In the genomic region with DNA sequence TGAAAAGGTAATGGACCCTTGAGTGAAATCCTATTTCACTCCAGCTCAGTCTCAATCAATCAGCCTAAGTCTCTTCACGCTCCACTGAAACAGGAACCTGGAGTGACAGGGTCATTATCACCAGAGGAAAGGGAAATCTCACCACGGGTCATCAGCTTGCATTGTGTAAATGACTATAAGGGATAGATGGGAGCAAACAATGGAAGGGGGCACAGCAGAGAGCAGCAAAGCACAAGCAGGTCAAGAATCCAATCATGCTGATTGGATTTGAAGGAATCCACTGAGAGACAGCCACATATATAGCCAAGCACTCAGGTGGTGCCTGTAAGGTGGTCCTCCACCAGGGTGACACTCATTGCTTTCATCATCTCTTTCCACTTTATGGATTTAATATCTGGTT, we compare ENCODE assay signal across 19 mouse cellular contexts. TPM values are rescaled to one million over a fixed set of nuclear protein-coding genes. Genes with fewer than 3 reads are reported as not detected.
DNase-seq lines count a peak whose midpoint lies in the region; ATAC-seq lines count a peak whose summit lies in the region.
"Had no signal": no experiment of that assay in that cellular context is flagged by ENCODE, and none has a peak within 500 bp of the region (broad histone marks: within the 10 kb centered on the region; RNA-seq: fewer than 3 reads in every experiment).

No protein-coding gene starts in this region.

- no peaks in the 10 kb centered on the region for H3K9me3 ChIP-seq in forebrain, embryonic 12.5 days
- H3K9me3 ChIP-seq in forebrain, embryonic 14.5 days (replicated peaks; ENCODE audit: control insufficient read depth, low read length): no peaks in the 10 kb centered on the region
- no peaks in the 10 kb centered on the region for H3K9me3 ChIP-seq in midbrain, embryonic 11.5 days (ENCODE audit: control insufficient read depth, low read length)
- no peaks in the 10 kb centered on the region for H3K9me3 ChIP-seq in midbrain, embryonic 15.5 days
- no peaks in the 10 kb centered on the region for H3K9me3 ChIP-seq in embryonic facial prominence, embryonic 12.5 days
- H3K9me3 ChIP-seq in liver, embryonic 12.5 days (replicated peaks): no peaks in the 10 kb centered on the region
- H3K9me3 ChIP-seq in intestine, embryonic 16.5 days (ENCODE audit: control insufficient read depth, low read length): no peaks in the 10 kb centered on the region
- H3K9me3 ChIP-seq: intestine, embryonic 15.5 days; kidney, embryonic 15.5 days had no signal

- WGBS in forebrain, embryonic 12.5 days: 10% methylated on average over 2 of the region's 2 CpGs
- WGBS in forebrain, embryonic 14.5 days: 10% methylated on average over 2 of the region's 2 CpGs
- WGBS in midbrain, embryonic 11.5 days: 2% methylated on average over 2 of the region's 2 CpGs
- 8% methylated on average over 2 of the region's 2 CpGs for WGBS in midbrain, embryonic 15.5 days
- WGBS in embryonic facial prominence, embryonic 12.5 days: 45% methylated on average over 2 of the region's 2 CpGs
- WGBS in liver, embryonic 12.5 days (ENCODE audit: insufficient replicate concordance): 22% methylated on average over 2 of the region's 2 CpGs
- WGBS in intestine, embryonic 16.5 days: 40% methylated on average over 2 of the region's 2 CpGs

- 0 out of 2 replicates have a peak, but pooled peaks cover 3% of the 10 kb centered on the region for H3K27me3 ChIP-seq in forebrain, embryonic 12.5 days
- no peaks in the 10 kb centered on the region for H3K27me3 ChIP-seq in forebrain, embryonic 14.5 days (replicated peaks; ENCODE audit: control insufficient read depth, insufficient read depth, low read length)
- no peaks in the 10 kb centered on the region for H3K27me3 ChIP-seq in midbrain, embryonic 11.5 days (ENCODE audit: control insufficient read depth, insufficient read depth, low read length)
- no peaks in the 10 kb centered on the region for H3K27me3 ChIP-seq in midbrain, embryonic 15.5 days (replicated peaks)
- H3K27me3 ChIP-seq in embryonic facial prominence, embryonic 12.5 days: no peaks in the 10 kb centered on the region
- H3K27me3 ChIP-seq in liver, embryonic 12.5 days (replicated peaks): 0 out of 2 replicates have a peak, but pooled peaks cover 4% of the 10 kb centered on the region
- H3K27me3 ChIP-seq in intestine, embryonic 16.5 days (replicated peaks; ENCODE audit: control insufficient read depth, insufficient read depth, low read length): no peaks in the 10 kb centered on the region
- H3K27me3 ChIP-seq: intestine, embryonic 15.5 days; kidney, embryonic 15.5 days had no signal

- H3K4me1 ChIP-seq in forebrain, embryonic 12.5 days: peaks cover 26% of the 10 kb centered on the region
- peaks cover 5% of the 10 kb centered on the region; the same call in 1 of the 2 replicates for H3K4me1 ChIP-seq in forebrain, embryonic 14.5 days (ENCODE audit: control insufficient read depth, insufficient read depth, low read length)
- H3K4me1 ChIP-seq in midbrain, embryonic 11.5 days (ENCODE audit: control insufficient read depth, insufficient read depth, low read length): peaks cover 20% of the 10 kb centered on the region
- 0 out of 2 replicates have a peak, but pooled peaks cover 5% of the 10 kb centered on the region for H3K4me1 ChIP-seq in midbrain, embryonic 15.5 days
- H3K4me1 ChIP-seq in embryonic facial prominence, embryonic 12.5 days: no peaks in the 10 kb centered on the region
- no peaks in the 10 kb centered on the region for H3K4me1 ChIP-seq in liver, embryonic 12.5 days
- peaks cover 11% of the 10 kb centered on the region; the same call in 1 of the 2 replicates for H3K4me1 ChIP-seq in intestine, embryonic 16.5 days (ENCODE audit: control insufficient read depth, insufficient read depth, low read length)

- H3K4me3 ChIP-seq in forebrain, embryonic 12.5 days (replicated peaks): no peak overlapping the region
- no peak overlapping the region for H3K4me3 ChIP-seq in forebrain, embryonic 14.5 days (ENCODE audit: low read depth, low read length)
- H3K4me3 ChIP-seq in midbrain, embryonic 11.5 days (ENCODE audit: low read depth, low read length): no peak overlapping the region
- H3K4me3 ChIP-seq in midbrain, embryonic 15.5 days: no peak overlapping the region
- H3K4me3 ChIP-seq in embryonic facial prominence, embryonic 12.5 days: no peak overlapping the region
- H3K4me3 ChIP-seq in liver, embryonic 12.5 days: no peak overlapping the region
- H3K4me3 ChIP-seq in intestine, embryonic 16.5 days (ENCODE audit: low read length): no peak overlapping the region
- H3K4me3 ChIP-seq: intestine, embryonic 15.5 days; kidney, embryonic 15.5 days had no signal

- no peak overlapping the region for H3K9ac ChIP-seq in forebrain, embryonic 12.5 days
- no peak overlapping the region for H3K9ac ChIP-seq in forebrain, embryonic 14.5 days (ENCODE audit: low read length)
- no peak overlapping the region for H3K9ac ChIP-seq in midbrain, embryonic 11.5 days (ENCODE audit: low read length)
- H3K9ac ChIP-seq in midbrain, embryonic 15.5 days: no peak overlapping the region
- no peak overlapping the region for H3K9ac ChIP-seq in embryonic facial prominence, embryonic 12.5 days
- H3K9ac ChIP-seq in liver, embryonic 12.5 days: no peak overlapping the region
- no peak overlapping the region for H3K9ac ChIP-seq in intestine, embryonic 16.5 days (ENCODE audit: low read depth, low read length)
- H3K9ac ChIP-seq: intestine, embryonic 15.5 days; kidney, embryonic 15.5 days had no signal

- no peak for DNase-seq in forebrain, embryonic 14.5 days (ENCODE audit: low spot score)
- DNase-seq in midbrain, embryonic 11.5 days (ENCODE audit: low spot score, missing footprints): no peak
- DNase-seq in retina, embryonic 14.5 days (ENCODE audit: low spot score): peak; percentile 89
- DNase-seq: adrenal gland, adult 2 months; cerebellum, adult 11 months; cerebellum, postnatal 36 days; gastrocnemius, postnatal 10 days; heart, postnatal 10 days; left cerebral cortex, postnatal 4 days; lung, adult 2 months; lung, postnatal 36 days; thymus, adult 18-20 months had no signal

- ATAC-seq in forebrain, embryonic 12.5 days (ENCODE audit: low FRiP score): peak; percentile 66
- ATAC-seq in forebrain, embryonic 14.5 days: no peak
- peak; percentile 76 for ATAC-seq in midbrain, embryonic 11.5 days (ENCODE audit: low FRiP score)
- no peak for ATAC-seq in midbrain, embryonic 15.5 days (replicated peaks)
- ATAC-seq in embryonic facial prominence, embryonic 12.5 days (ENCODE audit: insufficient number of reproducible peaks, insufficient read depth, low FRiP score, low TSS enrichment): 0 out of 2 replicates have a peak, but pooled peaks have one; percentile 66
- ATAC-seq in liver, embryonic 12.5 days: no peak
- ATAC-seq in intestine, embryonic 16.5 days: no peak
- ATAC-seq: intestine, embryonic 15.5 days had no signal

- peak overlapping the region; percentile 26; the same call in 1 of the 2 replicates for H3K27ac ChIP-seq in forebrain, embryonic 12.5 days
- H3K27ac ChIP-seq in forebrain, embryonic 14.5 days (ENCODE audit: low read depth, low read length): no peak overlapping the region
- no peak overlapping the region for H3K27ac ChIP-seq in midbrain, embryonic 11.5 days (ENCODE audit: low read depth, low read length)
- H3K27ac ChIP-seq in midbrain, embryonic 15.5 days: no peak overlapping the region
- H3K27ac ChIP-seq in embryonic facial prominence, embryonic 12.5 days: no peak overlapping the region
- H3K27ac ChIP-seq in liver, embryonic 12.5 days: no peak overlapping the region
- H3K27ac ChIP-seq in intestine, embryonic 16.5 days (ENCODE audit: low read length): no peak overlapping the region
- H3K27ac ChIP-seq: intestine, embryonic 15.5 days; kidney, embryonic 15.5 days had no signal

- H3K36me3 ChIP-seq in forebrain, embryonic 12.5 days (replicated peaks): no peaks in the 10 kb centered on the region
- H3K36me3 ChIP-seq in forebrain, embryonic 14.5 days (ENCODE audit: control insufficient read depth, insufficient read depth, low read length): no peaks in the 10 kb centered on the region
- H3K36me3 ChIP-seq in midbrain, embryonic 11.5 days (ENCODE audit: control insufficient read depth, insufficient read depth, low read length): no peaks in the 10 kb centered on the region
- no peaks in the 10 kb centered on the region for H3K36me3 ChIP-seq in midbrain, embryonic 15.5 days (replicated peaks)
- no peaks in the 10 kb centered on the region for H3K36me3 ChIP-seq in embryonic facial prominence, embryonic 12.5 days
- H3K36me3 ChIP-seq in liver, embryonic 12.5 days: no peaks in the 10 kb centered on the region
- no peaks in the 10 kb centered on the region for H3K36me3 ChIP-seq in intestine, embryonic 16.5 days (ENCODE audit: control insufficient read depth, insufficient read depth, low read length)
- H3K36me3 ChIP-seq: intestine, embryonic 15.5 days; kidney, embryonic 15.5 days had no signal

- no peak overlapping the region for H3K4me2 ChIP-seq in forebrain, embryonic 12.5 days
- H3K4me2 ChIP-seq in forebrain, embryonic 14.5 days (ENCODE audit: low read length): no peak overlapping the region
- no peak overlapping the region for H3K4me2 ChIP-seq in midbrain, embryonic 11.5 days
- H3K4me2 ChIP-seq in midbrain, embryonic 15.5 days: no peak overlapping the region
- no peak overlapping the region for H3K4me2 ChIP-seq in embryonic facial prominence, embryonic 12.5 days (replicated peaks)
- no peak overlapping the region for H3K4me2 ChIP-seq in liver, embryonic 12.5 days
- no peak overlapping the region for H3K4me2 ChIP-seq in intestine, embryonic 16.5 days (ENCODE audit: low read depth, low read length)
- H3K4me2 ChIP-seq: intestine, embryonic 15.5 days; kidney, embryonic 15.5 days had no signal

RNA-seq across cellular contexts. Expression of gene Thumpd3, which starts 18.6 kb away (rescaled TPM):
- 66.5 and 68.4 TPM in 2 replicates for polyA plus RNA-seq in forebrain, embryonic 12.5 days (2016; fragmentation: Nextera tagmentation; extraction: Ambion mirVana)
- polyA plus RNA-seq in forebrain, embryonic 14.5 days (2014; fragmentation: Nextera tagmentation; extraction: Ambion mirVana): 60.1 and 60.7 TPM in 2 replicates
- polyA plus RNA-seq in midbrain, embryonic 11.5 days (2014; fragmentation: Nextera tagmentation; extraction: Ambion mirVana): 57.1 and 59.5 TPM in 2 replicates
- polyA plus RNA-seq in midbrain, embryonic 15.5 days (2015; fragmentation: Nextera tagmentation; extraction: Ambion mirVana): 54.1 and 56.2 TPM in 2 replicates
- polyA plus RNA-seq in embryonic facial prominence, embryonic 12.5 days (2016; fragmentation: Nextera tagmentation; extraction: Ambion mirVana): 50.8 and 52.6 TPM in 2 replicates
- polyA plus RNA-seq in liver, embryonic 12.5 days (2016; fragmentation: Nextera tagmentation; extraction: Ambion mirVana): 53.1 and 57.0 TPM in 2 replicates
- 57.7 and 63.0 TPM in 2 replicates for polyA plus RNA-seq in intestine, embryonic 16.5 days (2015; fragmentation: Nextera tagmentation; extraction: Ambion mirVana)

RNA-seq across cellular contexts. Expression of gene Setd5, which starts 49.7 kb away (rescaled TPM):
- 63.9 and 64.1 TPM in 2 replicates for polyA plus RNA-seq in forebrain, embryonic 12.5 days (2016; fragmentation: Nextera tagmentation; extraction: Ambion mirVana)
- 44.1 and 47.6 TPM in 2 replicates for polyA plus RNA-seq in forebrain, embryonic 14.5 days (2014; fragmentation: Nextera tagmentation; extraction: Ambion mirVana)
- polyA plus RNA-seq in midbrain, embryonic 11.5 days (2014; fragmentation: Nextera tagmentation; extraction: Ambion mirVana): 75.0 and 75.5 TPM in 2 replicates
- 46.8 and 47.1 TPM in 2 replicates for polyA plus RNA-seq in midbrain, embryonic 15.5 days (2015; fragmentation: Nextera tagmentation; extraction: Ambion mirVana)
- polyA plus RNA-seq in embryonic facial prominence, embryonic 12.5 days (2016; fragmentation: Nextera tagmentation; extraction: Ambion mirVana): 73.7 and 77.6 TPM in 2 replicates
- polyA plus RNA-seq in liver, embryonic 12.5 days (2016; fragmentation: Nextera tagmentation; extraction: Ambion mirVana): 27.2 and 30.1 TPM in 2 replicates
- 58.5 and 61.2 TPM in 2 replicates for polyA plus RNA-seq in intestine, embryonic 16.5 days (2015; fragmentation: Nextera tagmentation; extraction: Ambion mirVana)

Comparison
In these comparisons a context has a peak if more than half of its experiments do, and no peak if none do; other contexts are left out.
1. ATAC-seq: peak in forebrain, embryonic 12.5 days (single experiment), midbrain, embryonic 11.5 days (single experiment) and embryonic facial prominence, embryonic 12.5 days (single experiment); none in forebrain, embryonic 14.5 days (single experiment), midbrain, embryonic 15.5 days (single experiment), liver, embryonic 12.5 days (single experiment) and intestine, embryonic 16.5 days (single experiment).